Mouse (Mus musculus) layer of hippocampus, postnatal 25 days (tissue): ENCODE data around the gene Pde4b. TPM values are rescaled to one million over a fixed set of nuclear protein-coding genes. Genes with fewer than 3 reads are reported as not detected.

Source experiments
- DNase-seq, 2 experiments: peaks; one replicate each; pipeline ENCODE4 v3.0.0; 2022; ENCODE audit warnings: mixed read lengths in 2 of 2, low spot score in 1 of 2; ENCODE audit errors: extremely low spot score in 1 of 2
- total RNA-seq, 2 experiments: library from RNA; stranded (reverse); gene quantifications; 2 replicates each; pipeline ENCODE4 v1.2.3; 2021

Pde4b gene
- total RNA-seq, 2 experiments from 2014 or later = 65.7 TPM

DNA sequence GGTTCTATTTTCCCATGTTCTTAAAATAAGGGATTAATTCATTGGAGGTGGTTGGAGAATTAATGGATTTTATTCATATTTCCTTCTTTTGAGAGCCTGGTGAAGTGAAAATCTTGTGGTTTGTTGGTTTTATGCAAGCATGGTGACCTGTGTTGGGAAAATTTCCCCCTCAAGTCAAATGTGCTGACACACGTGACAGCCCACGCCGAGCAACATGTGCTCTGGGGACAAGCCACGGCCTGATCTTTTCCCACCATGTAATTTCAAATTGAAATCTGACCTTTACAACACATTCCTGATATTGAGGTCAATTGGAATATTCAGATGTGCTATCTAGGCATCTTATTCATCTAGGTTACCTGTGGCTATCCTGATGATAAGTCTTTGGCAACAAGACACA is 443.5 kb downstream of the Pde4b start:
- DNase-seq = no peak

DNA sequence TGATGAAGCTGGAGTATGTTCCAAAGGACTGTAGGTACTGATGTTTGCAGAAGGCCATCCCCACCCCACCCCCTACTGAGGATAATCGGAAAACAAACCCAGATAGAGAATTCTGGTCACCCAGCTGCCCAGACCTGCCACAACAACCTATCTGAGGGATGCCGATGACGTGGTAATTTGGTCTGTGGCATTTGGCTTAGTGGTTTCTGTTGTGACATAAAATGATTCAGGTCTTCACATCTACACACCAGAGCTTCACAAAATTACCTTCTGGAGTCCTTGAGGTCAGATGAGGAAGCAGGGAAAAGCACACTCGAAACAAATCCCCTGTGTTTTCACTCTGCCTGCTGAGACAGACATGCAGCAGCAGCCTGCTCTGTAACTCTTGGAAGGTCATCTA is 444.4 kb downstream of the Pde4b start:
- no peak for DNase-seq

DNA sequence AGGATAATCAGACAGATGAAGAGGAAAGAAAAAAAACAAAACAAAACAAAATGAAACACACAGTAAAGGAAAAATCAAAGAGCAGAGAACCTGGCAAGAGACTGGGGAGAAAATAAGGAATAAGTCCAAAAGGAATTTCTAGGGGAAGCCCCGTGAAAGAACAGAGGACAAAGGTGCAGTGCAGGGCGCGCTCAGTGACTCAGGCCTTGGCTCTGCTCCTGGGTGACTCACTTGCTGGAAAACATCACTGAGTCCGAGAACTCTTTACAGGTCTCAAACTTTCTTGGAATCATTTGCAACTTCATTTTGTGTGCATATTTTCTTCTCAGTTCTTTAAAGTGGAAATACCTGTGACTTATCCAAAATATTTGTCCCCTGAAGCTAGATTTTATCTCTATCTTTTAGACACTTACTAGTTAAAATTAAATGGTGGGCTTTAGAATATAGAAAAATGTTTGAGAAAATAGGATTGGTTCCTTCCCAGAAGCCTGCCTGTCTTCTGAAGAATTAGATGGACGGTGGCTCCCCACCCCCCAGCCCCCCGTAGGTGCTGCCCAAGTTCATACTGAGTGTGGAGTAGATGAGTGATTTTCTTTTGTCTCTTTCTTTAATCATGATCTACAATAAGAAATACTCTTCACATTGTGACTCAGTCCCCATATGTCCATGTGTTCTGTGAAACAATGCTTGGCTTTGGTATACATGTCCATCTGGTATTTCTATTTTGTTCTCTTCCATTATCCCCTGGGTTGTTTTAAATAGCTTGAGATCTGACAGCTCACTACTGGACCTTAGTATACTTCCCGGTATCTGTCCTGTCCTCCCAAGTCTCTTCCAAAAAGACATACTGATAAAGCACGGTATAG is 446.1 kb downstream of the Pde4b start:
- peak in 1 of 2 experiments; percentile 38 for DNase-seq

DNA sequence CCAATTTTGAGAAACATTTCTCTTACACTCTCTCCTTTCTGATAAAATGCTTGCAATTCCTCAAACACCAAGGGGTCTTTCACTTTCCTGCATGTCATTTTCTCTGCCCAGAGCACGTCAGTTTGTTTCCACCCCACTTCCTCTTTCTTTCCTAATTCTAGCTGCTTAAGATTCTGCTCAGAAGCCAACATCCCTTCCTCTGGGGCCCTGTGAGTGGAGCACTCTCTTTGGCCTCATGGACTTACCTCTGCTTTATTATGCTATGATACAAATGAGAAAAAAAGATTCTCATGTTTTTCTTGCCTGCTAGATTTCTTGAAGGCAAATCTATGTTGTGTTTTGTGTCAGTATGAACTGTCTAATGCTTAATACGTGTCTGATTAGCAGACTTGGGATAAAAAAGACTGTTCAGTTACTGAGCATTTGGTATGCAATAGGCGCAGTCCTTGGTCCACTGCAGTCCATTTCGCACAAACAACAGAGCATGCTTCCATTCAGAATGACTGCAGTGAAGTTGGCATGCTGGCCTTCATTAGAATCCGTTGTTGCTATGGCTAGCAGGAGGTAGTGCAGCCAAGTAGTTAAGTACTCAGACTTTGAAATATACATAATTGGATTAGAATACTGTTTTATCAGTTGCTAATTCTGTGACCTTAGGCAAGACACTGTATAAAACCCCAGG is 446.8 kb downstream of the Pde4b start:
- no peak for DNase-seq

DNA sequence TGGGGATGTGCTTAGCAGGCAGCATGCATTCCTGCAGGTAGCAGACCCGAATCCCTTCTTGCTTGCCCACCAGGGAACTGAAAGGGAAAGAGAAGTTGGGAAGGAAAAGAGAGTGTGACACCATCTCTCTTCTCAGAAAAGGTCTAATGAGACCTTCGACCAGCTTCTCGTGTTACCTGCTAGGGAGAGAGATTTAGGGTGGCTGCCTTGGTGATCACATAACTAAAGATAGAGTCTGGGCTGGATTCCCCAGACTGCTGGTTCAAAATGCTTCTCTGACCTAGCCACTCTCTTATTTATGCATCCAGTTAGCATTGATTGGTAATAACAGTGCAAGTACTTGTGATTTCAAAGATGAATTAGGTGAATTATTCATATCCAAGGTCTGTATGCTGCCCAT is 448.5 kb downstream of the Pde4b start:
- DNase-seq = no peak

DNA sequence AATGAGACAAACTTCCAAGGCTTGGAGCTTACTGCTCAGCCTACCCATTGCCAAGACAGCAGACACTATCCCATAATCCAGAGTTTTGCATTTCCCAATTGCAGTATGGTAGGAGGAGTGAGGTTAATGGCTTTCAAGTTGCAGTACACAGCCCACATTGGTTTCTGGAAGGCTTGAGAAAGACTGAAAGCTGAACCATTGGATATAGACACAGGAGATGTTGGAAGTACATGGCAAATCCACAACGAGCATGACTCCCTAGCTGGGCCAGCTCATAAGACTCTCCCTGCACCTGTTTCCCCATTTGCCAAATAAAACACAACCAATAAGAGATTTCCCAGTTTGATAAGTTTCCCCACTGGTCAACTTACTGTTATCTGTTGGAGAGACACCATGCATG is 450.9 kb downstream of the Pde4b start:
- no peak for DNase-seq

DNA sequence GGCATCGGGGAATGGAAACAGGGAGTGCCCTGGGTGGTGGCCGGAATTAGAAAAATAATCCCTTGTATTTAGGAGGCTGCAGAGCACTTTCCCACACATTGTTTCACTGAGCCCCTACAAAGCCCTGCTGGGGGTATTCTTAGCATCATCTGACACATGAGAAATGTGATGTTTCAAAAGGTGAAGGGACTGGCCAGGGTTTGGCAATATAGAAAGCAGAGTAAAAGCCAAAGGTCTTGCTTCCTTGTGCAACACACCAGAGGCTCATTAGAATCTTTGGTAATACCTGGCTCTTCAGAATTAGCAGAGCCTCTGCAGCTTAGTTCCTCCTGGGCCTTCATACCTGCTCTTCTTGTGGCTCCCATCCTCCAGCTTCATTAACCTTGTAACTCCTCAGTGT is 451.4 kb downstream of the Pde4b start:
- no peak for DNase-seq

DNA sequence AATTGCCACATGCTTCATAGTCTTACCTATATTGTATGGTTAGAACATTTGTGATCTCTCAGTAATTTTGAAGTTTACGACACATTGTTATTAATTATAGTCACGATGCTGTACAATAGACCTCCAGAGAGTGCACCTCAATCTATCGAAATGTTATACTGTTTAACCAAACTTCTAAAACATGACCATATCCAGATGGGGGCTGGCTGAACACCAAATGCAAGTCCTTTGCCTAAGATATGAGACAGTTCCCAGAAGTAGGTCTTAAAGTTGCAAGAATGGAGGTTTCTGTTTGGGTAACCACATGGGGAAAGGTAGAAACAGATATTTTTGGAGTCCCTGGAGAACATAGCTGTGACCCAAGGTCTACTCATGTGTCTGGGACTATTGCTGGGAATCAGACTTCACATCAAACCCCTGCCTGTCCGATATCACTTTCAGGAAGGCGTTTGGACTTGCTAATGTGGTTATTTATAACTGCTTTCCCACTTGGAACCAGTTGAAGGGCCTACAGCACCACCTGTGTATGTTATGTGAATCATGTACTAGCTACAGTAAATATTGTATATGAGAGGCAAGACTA is 452.3 kb downstream of the Pde4b start:
- no peak for DNase-seq

DNA sequence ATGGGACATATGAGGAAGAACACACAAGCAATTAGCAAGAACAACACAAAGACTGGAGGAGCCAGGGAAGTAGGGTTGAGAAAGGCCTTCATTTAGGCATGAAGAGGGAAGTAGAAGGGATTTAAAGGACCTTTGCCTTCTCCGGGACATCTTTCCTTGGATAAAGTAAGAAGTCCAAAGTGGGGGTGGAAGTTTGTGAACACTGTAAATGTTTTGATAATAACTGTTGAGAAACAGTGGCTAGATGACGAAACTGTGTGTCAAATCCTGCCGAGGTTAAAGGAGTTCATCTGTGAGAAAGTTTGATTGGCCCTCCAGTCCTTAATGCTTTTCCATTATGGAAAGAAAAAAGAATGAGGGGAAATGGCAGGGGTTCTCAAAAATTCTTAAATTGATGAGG is 455.6 kb downstream of the Pde4b start:
- no peak for DNase-seq

DNA sequence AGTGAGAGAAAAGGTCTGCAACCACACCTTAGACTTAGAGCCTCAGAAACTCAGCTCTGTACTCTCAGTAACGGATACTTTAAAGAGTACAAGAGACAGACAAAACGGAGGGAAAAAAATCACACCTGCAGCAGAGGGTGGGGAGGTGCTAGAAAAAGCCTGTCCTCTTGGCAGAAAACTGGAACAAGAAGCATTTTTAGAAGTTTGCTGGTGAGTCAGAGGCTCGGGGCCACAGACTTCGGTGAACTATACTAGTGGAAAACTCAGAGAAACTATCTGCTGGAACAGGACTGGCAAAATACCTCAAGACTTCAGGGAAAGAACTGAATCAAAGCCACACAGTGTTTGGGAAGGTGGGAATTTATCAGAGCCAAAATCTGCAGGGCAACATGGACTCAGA is 457.9 kb downstream of the Pde4b start:
- DNase-seq = no peak

DNA sequence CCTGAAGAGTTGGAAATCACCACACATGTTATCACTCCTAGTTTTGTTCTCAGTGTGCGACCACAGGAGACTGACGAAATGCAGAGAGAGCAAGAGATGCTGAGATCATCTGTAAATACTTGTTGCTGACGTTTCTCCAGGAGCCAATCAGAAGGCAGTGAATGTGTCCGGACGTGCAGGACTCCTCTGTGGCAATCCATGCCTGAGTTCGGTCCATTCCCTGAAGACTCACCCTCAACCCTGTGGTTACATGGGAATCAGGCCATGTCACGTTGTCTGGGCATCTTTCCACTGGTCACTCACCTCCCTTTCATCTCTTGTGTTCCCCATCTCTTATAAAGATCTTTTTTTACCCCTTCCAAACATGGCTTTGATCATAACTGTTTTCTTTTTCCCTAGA is 468.2 kb downstream of the Pde4b start:
- DNase-seq = no peak

DNA sequence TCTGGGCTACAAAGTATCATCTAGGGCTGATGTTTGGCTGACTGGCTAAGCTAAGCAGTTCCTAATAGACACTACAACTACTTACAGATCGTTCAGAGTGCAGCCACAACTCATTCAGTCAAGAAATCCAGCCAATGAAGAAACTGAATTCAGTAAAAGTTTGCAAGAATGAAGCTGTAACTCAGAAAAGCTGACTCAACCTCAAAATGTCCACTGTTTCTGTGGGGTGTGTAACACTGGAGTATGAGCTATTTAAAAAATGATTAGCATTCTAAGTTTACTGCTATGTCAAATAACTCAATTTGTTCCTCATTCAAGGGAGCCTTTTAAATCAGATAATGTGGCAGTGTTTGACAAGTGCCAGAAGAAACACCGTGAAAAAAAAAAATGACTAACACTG is 469.7 kb downstream of the Pde4b start:
- DNase-seq = no peak

DNA sequence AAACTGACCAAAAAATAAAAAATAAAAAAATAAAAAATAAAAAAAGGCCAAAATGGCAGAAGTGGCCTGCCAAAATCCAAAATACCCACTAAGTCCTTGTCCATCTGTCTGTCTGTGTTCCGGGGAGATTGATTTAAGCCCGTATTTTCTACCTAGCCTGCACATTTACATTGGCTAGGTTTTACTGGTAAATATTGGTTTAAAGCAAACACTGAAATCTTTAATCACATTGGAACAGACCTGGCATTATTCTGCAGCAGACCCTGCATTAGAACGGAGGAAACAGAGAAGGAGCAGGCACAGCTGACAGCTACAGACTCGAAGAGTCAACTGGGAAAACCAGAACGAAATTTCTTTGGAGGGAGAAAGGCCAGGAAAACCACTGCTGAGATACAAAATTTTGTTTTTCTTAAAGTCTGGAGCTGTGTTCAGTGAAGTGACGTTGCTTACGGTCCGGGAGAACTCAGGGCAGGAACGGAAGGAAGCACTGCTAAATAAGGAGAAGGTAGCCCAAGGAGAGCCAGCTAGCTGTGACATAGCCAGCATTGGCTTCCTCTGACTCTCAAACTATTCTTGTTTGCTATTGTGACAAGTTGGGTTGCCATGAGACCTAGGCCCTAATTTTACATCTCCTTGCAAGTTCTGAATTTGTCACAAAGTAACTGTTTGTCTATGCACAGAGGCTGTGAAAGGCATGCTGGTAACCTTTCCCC is 470.3 kb downstream of the Pde4b start:
- DNase-seq = no peak

DNA sequence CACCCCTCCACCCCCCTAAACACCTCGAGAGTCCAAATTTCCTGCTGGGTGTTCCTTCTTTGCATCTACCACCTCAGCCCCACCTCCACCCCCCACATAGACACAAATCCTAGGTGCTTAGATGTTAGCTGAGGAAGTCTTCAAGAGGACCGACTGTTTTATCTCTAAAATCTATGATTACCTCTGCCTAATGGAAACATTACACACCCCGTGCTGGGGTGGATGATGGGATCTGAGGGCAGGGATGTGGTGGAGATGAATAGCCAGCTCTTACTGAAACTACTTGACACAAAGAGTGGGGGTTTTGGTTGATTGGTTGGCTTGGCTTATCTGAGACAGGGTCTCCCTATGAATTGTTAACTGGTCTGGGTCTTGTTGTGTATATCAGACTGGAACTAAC is 471.0 kb downstream of the Pde4b start:
- no peak for DNase-seq

DNA sequence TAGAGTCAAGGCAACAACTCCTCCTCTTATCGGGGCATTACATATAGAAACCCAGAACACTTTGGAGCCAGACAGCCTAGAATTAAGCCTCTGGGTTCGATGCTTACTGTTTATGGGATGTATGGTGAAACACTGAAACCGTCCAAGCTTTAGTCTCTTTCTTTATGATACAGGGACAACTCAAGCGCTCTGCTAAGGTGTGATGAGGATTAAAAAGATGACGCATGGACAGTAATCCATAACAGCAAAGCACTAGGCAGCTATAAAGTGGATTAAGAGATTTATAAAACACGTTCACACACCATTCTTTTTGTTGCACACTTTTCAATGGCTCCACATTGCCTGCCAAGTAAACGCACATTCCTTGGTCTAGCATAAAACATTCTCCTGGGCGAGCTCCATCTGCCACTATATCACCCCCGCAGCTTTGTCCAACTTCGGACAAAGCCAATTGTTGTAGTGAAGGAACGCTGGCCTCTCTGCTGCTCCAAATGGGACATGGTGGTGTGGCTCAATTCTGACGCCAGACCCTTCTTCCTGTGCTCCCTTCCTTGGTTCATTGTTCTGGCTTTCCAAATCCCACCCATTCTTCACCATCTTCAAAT is 473.4 kb downstream of the Pde4b start:
- DNase-seq = no peak

DNA sequence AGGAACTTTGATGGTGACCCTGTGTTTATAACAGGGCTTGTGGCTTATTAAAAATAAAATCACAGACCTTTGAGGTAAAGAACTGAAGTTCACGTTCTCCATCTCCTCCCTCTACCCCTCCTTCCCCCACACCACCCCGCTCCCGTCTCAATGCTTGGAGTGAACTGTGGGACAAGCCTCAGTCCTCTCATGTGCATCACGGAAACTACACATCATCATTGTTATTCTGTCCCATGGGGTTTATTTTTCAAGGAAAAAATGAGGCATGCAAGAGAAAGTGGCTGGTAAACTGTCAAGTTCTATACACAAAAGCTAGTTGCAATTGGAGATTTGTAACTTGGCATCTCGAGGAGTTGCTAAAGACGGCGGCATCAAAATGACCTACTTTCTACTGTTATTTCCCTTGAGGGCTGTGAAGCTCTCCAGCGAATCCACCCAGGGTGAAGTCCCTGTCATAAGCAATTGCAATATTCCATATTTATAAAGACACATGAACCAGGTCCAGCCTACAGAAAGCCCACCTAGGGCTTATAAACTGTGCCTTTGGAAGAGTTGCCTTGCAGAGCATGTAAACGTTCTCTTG is 476.0 kb downstream of the Pde4b start:
- no peak for DNase-seq

DNA sequence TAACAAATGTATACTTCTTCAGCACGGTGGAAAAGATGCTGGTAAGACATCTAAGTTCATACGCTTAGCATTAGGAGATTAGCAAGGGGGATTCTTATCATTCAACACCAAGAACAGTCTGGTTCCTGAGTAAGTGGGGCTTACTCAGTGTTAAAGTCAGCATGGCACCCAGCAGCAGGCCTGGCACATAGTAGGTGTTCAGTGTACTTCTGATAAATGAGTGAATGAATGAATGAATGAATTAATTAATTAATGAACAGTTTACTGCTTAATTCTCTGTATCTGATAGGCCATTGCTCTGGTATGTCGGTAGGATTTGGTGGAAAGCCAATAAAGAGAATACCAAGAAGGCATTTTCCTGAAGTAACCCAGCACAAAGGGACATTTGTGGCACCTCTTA is 476.9 kb downstream of the Pde4b start:
- no peak for DNase-seq

DNA sequence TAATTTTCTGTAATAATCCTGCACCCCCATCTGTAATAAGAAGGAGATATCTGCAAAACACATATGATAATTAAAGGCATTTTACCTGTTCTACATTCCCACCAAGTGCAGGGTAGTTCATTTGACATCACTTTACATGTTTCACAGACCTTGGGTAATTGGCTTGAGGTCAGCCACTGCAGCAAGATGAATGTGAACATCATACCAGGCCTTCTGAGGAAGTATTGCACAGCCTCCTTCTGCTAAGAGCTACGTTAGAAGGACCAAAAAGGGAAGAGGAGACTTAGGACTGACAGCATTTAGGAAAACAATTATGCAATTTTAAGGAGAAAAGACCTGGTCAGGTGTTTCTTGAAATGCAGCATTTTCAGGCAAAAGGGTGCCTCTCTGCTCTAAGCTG is 479.1 kb downstream of the Pde4b start:
- no peak for DNase-seq

DNA sequence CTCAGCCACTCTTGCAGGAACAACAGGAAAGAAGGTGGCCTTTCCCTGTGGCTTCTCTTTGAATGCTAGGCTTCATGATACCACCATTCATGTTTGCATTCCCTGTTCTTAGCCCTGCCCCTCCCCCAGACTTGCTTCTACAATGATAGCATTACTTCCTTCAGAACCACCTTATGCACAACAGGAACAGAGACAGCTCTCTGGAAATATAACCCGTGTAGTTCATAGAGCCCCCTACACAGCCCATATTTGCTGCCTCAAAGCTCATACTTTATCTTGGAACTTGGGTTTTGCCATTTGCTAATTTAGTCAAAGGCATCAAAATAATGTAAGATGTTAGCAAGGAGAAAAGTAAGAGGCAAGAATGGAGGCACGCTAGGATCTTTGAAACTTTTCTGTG is 479.8 kb downstream of the Pde4b start:
- no peak for DNase-seq

DNA sequence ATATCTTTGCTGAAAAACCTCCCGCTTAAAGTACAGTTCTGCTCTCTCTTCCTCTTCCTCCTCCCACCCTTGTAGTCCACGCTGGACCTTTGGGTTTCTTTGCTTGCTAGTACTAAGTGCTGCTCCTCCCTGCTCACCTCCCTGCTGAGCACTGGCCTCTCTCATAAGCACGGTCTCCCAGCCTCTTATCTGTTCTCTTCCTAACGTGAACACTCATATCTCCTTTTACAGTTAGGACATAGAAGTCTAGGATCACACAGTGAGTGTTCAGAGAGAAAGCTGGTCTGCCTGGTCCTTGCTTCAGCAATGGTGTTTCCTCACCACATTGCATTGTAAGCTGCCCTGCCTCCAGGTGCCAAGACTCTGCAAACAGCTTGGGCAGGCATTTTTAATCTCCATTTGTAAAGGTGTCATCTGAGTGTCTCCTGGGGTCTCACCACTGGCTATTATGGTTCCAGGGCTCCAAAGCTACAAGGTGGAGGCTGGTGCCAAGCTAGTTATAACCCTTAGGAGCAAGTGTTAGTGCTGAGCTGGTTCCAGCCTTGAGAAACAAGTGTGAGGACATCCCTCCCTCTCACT is 480.4 kb downstream of the Pde4b start:
- DNase-seq = no peak
